Mouse (Mus musculus) kidney, embryonic 14.5 days (tissue): ENCODE data around the gene Mapkbp1. TPM values are rescaled to one million over a fixed set of nuclear protein-coding genes. Genes with fewer than 3 reads are reported as not detected.

ENCODE experiments used
- ATAC-seq: fragments of 200-750 bp; cut with Nextera tagmentation; 2 replicates; pipeline ENCODE4 v1.8.0; 2017; ENCODE audit warnings: moderate number of reproducible peaks, mild to moderate bottlenecking, moderate TSS enrichment, moderate library complexity; ENCODE audit not compliant: low FRiP score, low TSS enrichment
- H3K27ac ChIP-seq: fragments of 300-500 bp; sonication (generic); 2 replicates; pipeline ENCODE4 v1.5.1; 2014; ENCODE audit warnings: low read depth, mild to moderate bottlenecking, low read length, moderate library complexity, mixed read lengths
- H3K27me3 ChIP-seq: fragments of 300-500 bp; sonication (generic); 2 replicates; pipeline ENCODE4 v1.6.1; 2014; ENCODE audit warnings: mild to moderate bottlenecking, low read length; ENCODE audit not compliant: control insufficient read depth, insufficient read depth
- H3K36me3 ChIP-seq: fragments of 300-500 bp; sonication (generic); 2 replicates; pipeline ENCODE4 v1.6.1; 2014; ENCODE audit warnings: low read length, mixed read lengths; ENCODE audit not compliant: control insufficient read depth, insufficient read depth
- H3K4me1 ChIP-seq: fragments of 300-500 bp; sonication (generic); 2 replicates; pipeline ENCODE4 v1.6.1; 2014; ENCODE audit warnings: low read length, mixed read lengths; ENCODE audit not compliant: control insufficient read depth, insufficient read depth
- H3K4me2 ChIP-seq: fragments of 300-500 bp; sonication (generic); replicated peaks from 2 replicates; pipeline ENCODE4 v1.6.1; 2014; ENCODE audit warnings: low read depth, mild to moderate bottlenecking, low read length
- H3K4me3 ChIP-seq: fragments of 300-500 bp; sonication (generic); 2 replicates; pipeline ENCODE4 v1.5.1; 2014; ENCODE audit warnings: mild to moderate bottlenecking, low read length
- H3K9ac ChIP-seq: fragments of 300-500 bp; sonication (generic); 2 replicates; pipeline ENCODE4 v1.6.1; 2014; ENCODE audit warnings: low read depth, mild to moderate bottlenecking, low read length, moderate library complexity
- H3K9me3 ChIP-seq: fragments of 300-500 bp; sonication (generic); 2 replicates; pipeline ENCODE4 v1.6.1; 2016; ENCODE audit warnings: low read length; ENCODE audit not compliant: control insufficient read depth
- WGBS: fragments of 180-500 bp; shearing (Covaris S2); extraction: QIAGEN DNeasy Blood & Tissue Kit; methylation state at CpG from one replicate; pipeline ENCODE4 v1.1.7; 2014; 5-methylcytosine and 5-hydroxymethylcytosine counted together
- polyA plus RNA-seq: library from polyadenylated mRNA; unstranded; fragments of >200 nt; fragmentation: Nextera tagmentation; extraction: Ambion mirVana; gene quantifications from 2 replicates; pipeline ENCODE4 v1.2.1, GENCODE M21; 2014

The Mapkbp1 gene
- polyA plus RNA-seq, result 2.8 and 4.0 TPM in 2 replicates

DNA sequence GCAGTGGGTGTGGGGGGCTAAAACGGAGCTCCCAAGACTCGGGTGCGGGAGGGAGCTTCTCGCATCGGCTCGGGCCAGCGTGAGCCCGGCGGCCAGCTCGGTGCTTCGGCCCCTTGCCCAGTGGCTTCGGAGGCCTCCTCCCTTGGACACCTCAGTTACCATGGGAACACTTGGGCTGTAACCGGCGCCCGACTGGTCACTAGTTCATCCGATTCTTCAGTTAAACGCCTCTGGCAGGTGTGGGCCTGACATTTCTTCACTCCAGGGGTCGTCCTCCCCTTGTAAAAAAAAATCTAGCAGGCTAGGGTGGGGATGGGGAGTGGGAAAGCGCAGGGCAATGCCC is at the start of gene Mapkbp1:
Gene Mapkbp1 (plus strand): TSS at position 163 of the 343 bp plus-strand sequence.
- Histone ChIP-seq H3K27me3 (no peaks in the 10 kb centered on the region), H3K9me3 (no peaks in the 10 kb centered on the region), H3K9ac (peak within 1 kb of the TSS; percentile 79), H3K4me2 (peak within 1 kb of the TSS; percentile 55), H3K36me3 (0 out of 2 replicates have a peak, but pooled peaks cover 4% of the 10 kb centered on the region), H3K4me1 (peaks cover 3% of the 10 kb centered on the region; the same call in 1 of the 2 replicates), H3K4me3 (peak within 1 kb of the TSS; percentile 79), H3K27ac (no peak within 1 kb of the TSS)
- WGBS, result 1% methylated on average over 18 of the region's 19 CpGs
- peak; percentile 88 for ATAC-seq

DNA sequence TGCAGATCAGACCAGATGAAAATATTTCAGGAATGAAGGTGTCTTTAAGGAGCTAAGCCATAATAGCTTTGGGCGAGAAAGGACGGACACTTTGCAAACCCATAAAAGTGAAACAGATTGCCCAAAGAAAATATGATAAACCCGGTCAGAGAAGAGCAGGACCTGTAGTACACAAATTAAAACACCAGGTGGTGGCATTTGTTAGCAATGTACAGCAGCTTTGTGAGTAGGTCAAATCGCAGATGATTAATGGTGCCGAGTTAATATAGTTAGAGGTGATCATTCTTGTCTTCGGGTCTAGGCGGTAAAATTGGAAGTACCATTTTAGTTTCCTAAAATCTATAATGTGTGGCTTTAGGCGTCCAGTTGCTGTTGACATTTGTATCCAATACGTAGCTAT is 1.9 kb upstream of the Mapkbp1 start:
- peaks cover 3% of the 10 kb centered on the region; the same call in 1 of the 2 replicates for H3K4me1 ChIP-seq
- peaks cover 8% of the 10 kb centered on the region; the same call in 1 of the 2 replicates for H3K36me3 ChIP-seq
- H3K4me3 ChIP-seq, result no peak overlapping the region
- ATAC-seq, result no peak
- no peak overlapping the region for H3K4me2 ChIP-seq
- WGBS, result 49% methylated on average over 9 of the region's 9 CpGs
- H3K9me3 ChIP-seq, result no peaks in the 10 kb centered on the region
- H3K27me3 ChIP-seq, result no peaks in the 10 kb centered on the region
- no peak overlapping the region for H3K27ac ChIP-seq
- H3K9ac ChIP-seq, result no peak overlapping the region

DNA sequence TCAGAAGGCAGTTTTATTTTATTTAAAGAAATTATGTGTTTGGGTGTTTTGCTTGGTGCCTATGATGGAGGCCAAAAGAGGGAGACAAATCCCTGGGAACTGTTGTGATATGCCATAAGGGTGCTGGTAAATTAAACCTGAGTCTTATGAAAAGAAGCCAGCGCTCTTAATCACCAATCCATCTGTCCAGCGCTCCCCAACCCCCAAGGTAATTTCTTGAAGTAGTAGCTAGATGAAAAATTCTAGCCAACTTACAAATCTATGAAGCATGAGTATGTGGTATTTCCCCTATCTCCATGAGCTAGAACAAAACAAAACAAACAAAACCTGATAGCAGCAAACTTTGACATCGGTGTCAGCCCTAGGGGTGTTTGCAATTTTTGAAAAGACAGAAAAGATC is 1.2 kb upstream of the Mapkbp1 start:
- Histone ChIP-seq H3K9me3 (no peaks in the 10 kb centered on the region), H3K4me2 (no peak overlapping the region), H3K27me3 (no peaks in the 10 kb centered on the region), H3K9ac (no peak overlapping the region), H3K36me3 (0 out of 2 replicates have a peak, but pooled peaks cover 4% of the 10 kb centered on the region), H3K4me3 (no peak overlapping the region), H3K27ac (no peak overlapping the region), H3K4me1 (peaks cover 3% of the 10 kb centered on the region; the same call in 1 of the 2 replicates)
- 80% methylated on average over 3 of the region's 3 CpGs for WGBS
- ATAC-seq, result no peak

DNA sequence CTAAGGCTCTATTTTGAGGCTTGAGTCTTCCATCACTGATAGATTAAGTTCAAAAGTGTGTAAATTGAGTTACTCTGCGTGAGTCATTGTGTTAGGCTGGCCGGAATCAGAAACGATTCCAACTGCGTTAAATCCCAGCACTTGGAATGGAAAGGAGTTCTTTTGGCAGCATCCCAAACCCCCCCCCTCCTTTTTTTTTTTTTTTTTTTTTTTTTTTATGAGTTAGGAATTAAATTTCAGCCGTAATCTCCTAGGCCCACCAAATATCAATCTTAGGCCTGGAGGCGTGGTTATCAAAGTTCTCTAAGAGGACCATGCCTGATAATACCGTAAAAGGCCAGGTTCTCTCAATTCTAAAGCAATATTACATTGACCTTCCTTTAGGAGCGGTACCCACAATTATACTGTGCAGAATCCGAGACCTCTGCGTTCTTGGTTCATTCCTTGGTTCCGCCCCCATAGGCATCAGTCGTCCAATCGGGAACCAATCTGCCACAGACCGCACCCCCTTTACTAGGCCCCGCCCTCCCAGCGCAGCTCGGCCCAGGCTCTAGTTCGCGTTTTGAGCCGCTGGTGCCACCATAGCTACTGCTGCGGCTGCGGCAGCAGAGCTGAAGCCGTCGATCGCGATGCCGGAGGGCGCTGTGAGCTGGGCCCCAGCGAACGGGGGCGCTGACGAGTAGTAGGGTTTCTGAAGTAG is 512 bp upstream of the Mapkbp1 start:
- peak overlapping the region; percentile 79 for H3K4me3 ChIP-seq
- peak; percentile 98 for ATAC-seq
- H3K9ac ChIP-seq, result peak overlapping the region; percentile 79
- no peaks in the 10 kb centered on the region for H3K9me3 ChIP-seq
- no peak overlapping the region for H3K27ac ChIP-seq
- 3% methylated on average over 32 of the region's 32 CpGs for WGBS
- H3K27me3 ChIP-seq, result no peaks in the 10 kb centered on the region
- H3K4me1 ChIP-seq, result peaks cover 3% of the 10 kb centered on the region; the same call in 1 of the 2 replicates
- 0 out of 2 replicates have a peak, but pooled peaks cover 4% of the 10 kb centered on the region for H3K36me3 ChIP-seq
- peak overlapping the region; percentile 55 for H3K4me2 ChIP-seq

DNA sequence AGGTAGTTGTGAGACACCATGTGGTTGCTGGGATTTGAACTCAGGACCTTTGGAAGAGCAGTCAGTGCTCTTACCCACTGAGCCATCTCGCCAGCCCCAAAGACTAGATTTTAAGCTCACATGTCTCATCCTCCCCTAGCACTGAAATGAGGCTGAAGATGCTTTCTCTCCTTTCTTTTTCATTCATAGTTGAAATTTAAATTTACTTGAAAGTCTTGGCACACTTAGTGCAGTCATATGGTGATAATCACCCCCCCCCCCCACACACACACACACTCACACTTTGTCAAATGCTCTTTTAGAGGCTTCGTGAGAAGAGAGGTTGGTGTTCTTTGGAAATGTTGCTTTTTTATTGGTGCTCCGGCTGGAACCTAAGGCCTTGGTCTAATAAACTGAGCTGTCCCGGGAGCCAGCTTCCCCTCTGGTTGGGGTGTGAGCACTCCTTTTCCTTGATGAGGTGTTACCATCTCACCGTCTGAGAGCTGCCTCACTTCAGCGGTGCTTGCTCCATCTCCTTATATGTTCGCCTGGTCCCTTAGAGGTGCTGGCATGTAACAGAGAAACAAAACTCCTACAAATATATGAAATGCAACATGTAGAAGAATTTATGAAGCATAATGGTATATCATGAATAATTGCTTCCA is 8.0 kb downstream of the Mapkbp1 start:
- Histone ChIP-seq H3K4me2 (no peak overlapping the region), H3K27ac (no peak overlapping the region), H3K9ac (no peak overlapping the region), H3K4me3 (no peak overlapping the region), H3K27me3 (no peaks in the 10 kb centered on the region), H3K9me3 (no peaks in the 10 kb centered on the region), H3K4me1 (no peaks in the 10 kb centered on the region), H3K36me3 (no peaks in the 10 kb centered on the region)
- ATAC-seq, result no peak
- WGBS, result 60% methylated on average over 7 of the region's 7 CpGs

DNA sequence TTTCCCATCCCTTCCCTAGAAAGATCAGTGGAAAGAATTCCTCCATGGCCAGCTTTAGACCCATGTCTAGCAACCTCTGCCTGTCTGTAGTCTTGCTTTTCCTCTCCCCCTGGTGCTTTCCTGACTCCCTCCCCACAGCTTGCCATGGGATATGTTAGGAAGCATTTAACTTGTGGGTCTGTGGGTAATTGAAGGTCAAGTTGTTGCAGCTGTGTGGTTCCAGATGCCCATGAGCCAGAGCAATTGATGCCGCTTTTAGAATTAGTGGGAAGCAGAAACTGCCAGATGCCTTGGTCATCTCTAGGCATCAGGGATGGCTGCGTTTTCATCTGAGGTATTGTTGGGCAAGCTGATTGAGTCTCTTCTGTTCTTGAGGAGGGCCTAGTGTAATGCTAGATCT is 9.1 kb downstream of the Mapkbp1 start:
- Histone ChIP-seq H3K27me3 (no peaks in the 10 kb centered on the region), H3K4me1 (no peaks in the 10 kb centered on the region), H3K4me2 (no peak overlapping the region), H3K9me3 (no peaks in the 10 kb centered on the region), H3K4me3 (no peak overlapping the region), H3K36me3 (no peaks in the 10 kb centered on the region), H3K27ac (no peak overlapping the region), H3K9ac (no peak overlapping the region)
- no peak for ATAC-seq
- WGBS, result 77% methylated on average over 2 of the region's 2 CpGs

DNA sequence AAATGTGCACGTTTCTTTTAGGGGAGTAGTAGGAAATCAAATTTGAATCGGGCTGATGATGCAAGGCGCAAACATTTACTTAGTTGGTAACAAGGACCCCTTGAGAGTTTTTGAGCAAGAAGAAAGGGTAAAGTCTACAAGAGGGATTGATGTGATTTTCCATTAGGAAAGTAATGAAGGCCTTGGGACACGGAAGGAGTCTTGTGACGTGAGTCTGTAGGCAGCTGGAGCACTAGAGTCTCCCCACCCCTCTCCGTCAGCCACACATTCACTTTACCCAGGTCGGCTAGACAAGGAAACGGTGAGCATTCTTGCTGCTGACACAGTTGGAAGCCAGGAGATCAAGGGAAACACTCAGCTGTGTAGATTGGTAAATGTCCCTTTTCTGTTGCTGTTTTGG is 13.4 kb downstream of the Mapkbp1 start:
- Histone ChIP-seq H3K27me3 (no peaks in the 10 kb centered on the region), H3K4me1 (no peaks in the 10 kb centered on the region), H3K4me2 (no peak overlapping the region), H3K4me3 (no peak overlapping the region), H3K27ac (no peak overlapping the region), H3K9me3 (no peaks in the 10 kb centered on the region), H3K36me3 (no peaks in the 10 kb centered on the region), H3K9ac (no peak overlapping the region)
- WGBS, result 74% methylated on average over 8 of the region's 8 CpGs
- no peak for ATAC-seq

DNA sequence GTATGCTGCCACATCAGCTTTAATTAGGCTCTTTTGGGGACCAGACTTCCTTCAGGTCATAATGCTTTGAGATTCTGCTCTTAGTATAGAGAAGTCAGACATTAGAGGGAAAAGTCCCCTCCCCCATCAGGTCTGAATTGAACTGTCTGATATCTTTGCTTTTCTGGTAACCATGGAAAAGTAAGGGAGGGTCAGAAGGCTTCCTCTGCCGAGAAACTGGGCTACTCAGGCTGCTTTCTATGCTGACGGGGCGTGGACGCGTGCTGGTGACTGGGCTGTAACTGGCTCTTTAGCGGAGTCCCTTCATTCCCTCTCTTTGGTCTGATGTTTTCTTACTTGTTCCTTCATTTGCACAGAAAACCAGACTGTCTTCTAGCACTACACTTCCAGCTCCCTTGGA is 13.9 kb downstream of the Mapkbp1 start:
- 75% methylated on average over 6 of the region's 6 CpGs for whole genome bisulfite sequencing
- no peaks in the 10 kb centered on the region for H3K36me3 ChIP-seq
- H3K4me2 ChIP-seq, result no peak overlapping the region
- no peaks in the 10 kb centered on the region for H3K27me3 ChIP-seq
- H3K27ac ChIP-seq, result no peak overlapping the region
- no peak for ATAC-seq
- H3K9me3 ChIP-seq, result no peaks in the 10 kb centered on the region
- no peak overlapping the region for H3K9ac ChIP-seq
- no peaks in the 10 kb centered on the region for H3K4me1 ChIP-seq
- no peak overlapping the region for H3K4me3 ChIP-seq

DNA sequence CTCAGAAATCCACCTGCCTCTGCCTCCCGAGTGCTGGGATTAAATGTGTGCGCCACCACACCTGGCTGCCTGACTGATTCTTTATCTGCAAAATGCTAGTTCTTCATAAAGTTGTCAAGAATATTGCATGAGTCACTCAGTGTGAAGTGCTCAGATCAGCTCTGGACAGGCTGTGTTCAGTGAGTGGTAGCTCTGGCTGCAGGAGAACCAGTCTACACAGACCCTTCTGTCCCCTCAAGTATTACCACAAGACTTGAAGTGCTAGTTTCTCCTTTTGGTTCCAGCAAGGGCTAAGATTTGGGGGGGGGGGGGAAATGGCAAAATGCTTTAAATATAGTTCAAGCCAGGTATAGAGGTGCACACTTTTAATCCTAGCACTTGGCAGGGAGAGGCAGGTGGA is 14.9 kb downstream of the Mapkbp1 start:
- no peak for ATAC-seq
- Histone ChIP-seq H3K4me1 (no peaks in the 10 kb centered on the region), H3K9ac (no peak overlapping the region), H3K4me2 (no peak overlapping the region), H3K36me3 (no peaks in the 10 kb centered on the region), H3K4me3 (no peak overlapping the region), H3K9me3 (no peaks in the 10 kb centered on the region), H3K27me3 (no peaks in the 10 kb centered on the region), H3K27ac (no peak overlapping the region)
- 93% methylated on average over 2 of the region's 2 CpGs for WGBS
